Mouse (Mus musculus) E14TG2a.4 (cell line): ENCODE results near the gene Rinl.

ENCODE experiments used
- H3K27me3 ChIP-seq: 2 replicates; pipeline ENCODE4 v1.6.1; 2014; ENCODE audit warnings: low read length, control low read depth; ENCODE audit not compliant: insufficient read depth
- H3K36me3 ChIP-seq: 2 replicates; pipeline ENCODE4 v1.6.1; 2014; ENCODE audit warnings: low read length, control low read depth; ENCODE audit not compliant: insufficient read depth
- H3K4me1 ChIP-seq: replicated peaks from 2 replicates; pipeline ENCODE4 v1.6.1; 2014; ENCODE audit warnings: low read depth, low read length, control low read depth
- H3K4me3 ChIP-seq: replicated peaks from 2 replicates; pipeline ENCODE4 v1.5.1; 2014; ENCODE audit warnings: mild to moderate bottlenecking, low read length
- H3K9me3 ChIP-seq: 2 replicates; pipeline ENCODE4 v1.6.1; 2014; ENCODE audit warnings: low read length, control low read depth
- CTCF ChIP-seq: conservative IDR thresholded peaks from 2 replicates; pipeline ENCODE4 v1.5.1; 2014; ENCODE audit warnings: low read length
- NANOG ChIP-seq: IDR thresholded peaks from 2 replicates; pipeline ENCODE4 v1.6.1; 2014; ENCODE audit warnings: borderline replicate concordance, low read length, mixed read lengths
- POU5F1 ChIP-seq: IDR thresholded peaks from 2 replicates; pipeline ENCODE4 v1.6.1; 2014; ENCODE audit warnings: low read length, borderline replicate concordance

Gene Rinl

DNA sequence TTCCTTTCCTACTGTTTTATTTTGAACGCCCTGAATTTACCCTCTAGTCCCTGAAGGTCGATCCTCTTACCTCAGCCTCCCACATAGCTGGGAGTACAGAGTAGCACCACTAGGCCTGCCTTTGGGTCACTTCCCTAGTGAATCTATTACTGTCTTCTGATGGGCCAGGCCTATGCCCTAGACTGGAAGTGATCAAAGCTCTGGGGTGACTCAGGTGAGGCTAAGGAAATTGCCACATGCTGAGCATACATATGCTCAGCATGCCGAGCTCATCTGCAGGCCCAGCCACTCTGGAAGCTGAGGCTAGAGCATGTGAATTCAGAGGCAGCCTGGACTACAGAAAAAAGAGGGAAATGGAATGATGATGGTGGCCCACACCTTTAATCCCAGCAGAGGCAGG lies 15.6 kb upstream of the Rinl start:
- Histone ChIP-seq H3K27me3 (no peaks in the 10 kb centered on the region), H3K36me3 (peaks cover 4% of the 10 kb centered on the region; the same call in 1 of the 2 replicates), H3K4me3 (no peak overlapping the region), H3K4me1 (peaks cover 25% of the 10 kb centered on the region), H3K9me3 (no peaks in the 10 kb centered on the region)
- TF ChIP-seq CTCF = no peak
- TF ChIP-seq POU5F1 = no peak
- TF ChIP-seq NANOG = no peak

DNA sequence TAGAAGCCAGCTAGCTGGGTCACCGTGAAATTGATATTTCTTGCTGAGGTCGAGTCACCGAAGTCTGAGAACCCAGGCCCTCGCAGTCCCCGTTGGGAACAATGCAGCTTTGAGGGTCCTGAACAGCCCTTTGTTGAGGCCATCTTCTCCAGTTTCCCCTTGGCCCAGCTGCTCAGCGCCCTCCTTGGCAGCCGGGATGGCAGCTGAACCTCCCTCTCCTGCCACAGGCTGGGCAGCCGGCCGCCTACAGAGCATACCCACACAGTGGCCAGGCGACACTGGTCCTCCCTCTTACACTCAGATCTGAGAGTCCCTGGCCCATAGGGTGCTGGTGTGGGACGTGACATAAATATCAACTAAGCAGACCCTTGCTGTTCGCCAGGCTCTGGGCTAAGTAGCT lies 14.6 kb upstream of the Rinl start:
- H3K27me3 ChIP-seq = no peaks in the 10 kb centered on the region
- no peak for TF ChIP-seq NANOG

DNA sequence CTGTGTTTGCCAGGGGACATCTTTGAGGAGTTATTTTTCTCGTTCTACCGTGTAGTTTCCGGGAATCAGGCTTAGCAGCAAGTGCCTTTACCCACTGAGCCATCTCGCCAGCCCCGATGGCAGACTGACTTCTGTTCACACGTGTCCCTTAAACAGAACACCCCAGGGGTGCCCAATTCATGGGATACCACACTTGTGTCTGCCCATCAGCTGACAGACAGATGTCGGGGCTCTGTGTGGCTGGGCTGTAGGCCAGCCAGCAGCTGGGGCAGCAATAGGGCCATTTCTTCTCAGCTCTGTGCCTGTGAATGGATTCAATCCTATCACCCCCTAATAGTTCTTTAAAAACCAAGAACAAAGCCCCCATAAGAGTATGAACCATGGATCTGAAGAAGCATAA lies 13.6 kb upstream of the Rinl start:
- TF ChIP-seq CTCF (no peak), NANOG (no peak), POU5F1 (no peak)
- H3K4me3 ChIP-seq = no peak overlapping the region
- H3K4me1 ChIP-seq = peaks cover 32% of the 10 kb centered on the region
- no peaks in the 10 kb centered on the region for H3K9me3 ChIP-seq
- H3K36me3 ChIP-seq = peaks cover 4% of the 10 kb centered on the region; the same call in 1 of the 2 replicates
- no peaks in the 10 kb centered on the region for H3K27me3 ChIP-seq

More for the DNA sequence above, 14.6 kb upstream of the Rinl start:
- H3K4me3 ChIP-seq = no peak overlapping the region
- no peaks in the 10 kb centered on the region for H3K9me3 ChIP-seq
- H3K36me3 ChIP-seq = peaks cover 4% of the 10 kb centered on the region; the same call in 1 of the 2 replicates
- H3K4me1 ChIP-seq = peaks cover 32% of the 10 kb centered on the region

- Histone ChIP-seq H3K4me3 (0 out of 2 replicates have a peak overlapping the region, but pooled peaks have one; percentile 20), H3K36me3 (peaks cover 4% of the 10 kb centered on the region; the same call in 1 of the 2 replicates), H3K4me1 (peaks cover 45% of the 10 kb centered on the region), H3K9me3 (no peaks in the 10 kb centered on the region), H3K27me3 (no peaks in the 10 kb centered on the region)
- no peak for TF ChIP-seq NANOG
- no peak for TF ChIP-seq POU5F1
- no peak for TF ChIP-seq CTCF
Measured at GRCm38 (mm10) chr7:28778825-28779224, 9.9 kb upstream of the Rinl start.

GRCm38 (mm10) chr7:28780067-28780658 lies 8.6 kb upstream of the Rinl start:
- Histone ChIP-seq H3K27me3 (no peaks in the 10 kb centered on the region), H3K36me3 (peaks cover 4% of the 10 kb centered on the region; the same call in 1 of the 2 replicates), H3K9me3 (no peaks in the 10 kb centered on the region), H3K4me3 (0 out of 2 replicates have a peak overlapping the region, but pooled peaks have one; percentile 23), H3K4me1 (peaks cover 51% of the 10 kb centered on the region)
- TF ChIP-seq NANOG (no peak), POU5F1 (no peak), CTCF (peak; percentile 73)

DNA sequence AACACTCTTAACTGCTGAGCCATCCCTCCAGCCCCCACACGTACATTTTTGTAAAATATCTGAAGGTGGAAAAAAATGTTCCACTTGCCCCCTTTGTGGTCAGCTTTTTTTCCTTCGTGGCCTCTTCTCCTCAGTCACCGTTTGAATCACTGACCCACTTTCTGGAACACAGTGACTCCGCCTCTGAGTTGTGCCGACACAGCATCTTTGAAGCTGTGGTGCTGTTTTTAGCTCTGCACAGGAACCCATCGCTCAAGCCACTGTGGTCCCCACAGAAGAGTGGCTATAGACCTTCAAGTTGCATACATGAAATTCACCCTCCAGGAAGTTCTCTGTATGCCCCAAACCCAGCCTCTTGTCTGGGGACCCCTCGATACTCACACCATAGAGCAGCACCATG lies 7.9 kb upstream of the Rinl start:
- Histone ChIP-seq H3K4me1 (peaks cover 53% of the 10 kb centered on the region), H3K9me3 (no peaks in the 10 kb centered on the region), H3K36me3 (peaks cover 4% of the 10 kb centered on the region; the same call in 1 of the 2 replicates), H3K27me3 (no peaks in the 10 kb centered on the region), H3K4me3 (no peak overlapping the region)
- TF ChIP-seq NANOG = no peak
- TF ChIP-seq POU5F1 = no peak
- no peak for TF ChIP-seq CTCF

DNA sequence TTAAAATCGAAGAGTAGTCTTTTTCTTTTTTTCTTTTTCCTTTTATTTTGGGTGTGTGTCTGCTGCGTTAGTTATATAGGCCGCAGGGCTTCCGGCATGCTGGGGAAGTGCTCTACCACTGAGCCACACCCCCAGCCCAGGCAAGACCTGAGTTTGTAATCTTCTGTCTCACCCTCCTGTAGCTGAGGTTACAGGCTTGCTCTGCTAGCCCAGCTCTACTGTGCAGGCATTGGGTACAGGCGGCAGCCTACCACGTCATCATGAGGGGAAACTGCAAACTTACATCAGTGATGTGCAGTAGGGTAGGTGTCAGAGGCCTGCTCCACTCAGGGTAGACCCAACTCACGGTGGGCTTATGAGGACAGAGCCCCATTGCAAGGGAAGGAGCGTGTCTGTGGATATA lies 7.5 kb upstream of the Rinl start:
- TF ChIP-seq CTCF (no peak), NANOG (no peak), POU5F1 (no peak)
- Histone ChIP-seq H3K36me3 (peaks cover 4% of the 10 kb centered on the region; the same call in 1 of the 2 replicates), H3K4me1 (peaks cover 52% of the 10 kb centered on the region), H3K4me3 (no peak overlapping the region), H3K9me3 (no peaks in the 10 kb centered on the region), H3K27me3 (no peaks in the 10 kb centered on the region)

DNA sequence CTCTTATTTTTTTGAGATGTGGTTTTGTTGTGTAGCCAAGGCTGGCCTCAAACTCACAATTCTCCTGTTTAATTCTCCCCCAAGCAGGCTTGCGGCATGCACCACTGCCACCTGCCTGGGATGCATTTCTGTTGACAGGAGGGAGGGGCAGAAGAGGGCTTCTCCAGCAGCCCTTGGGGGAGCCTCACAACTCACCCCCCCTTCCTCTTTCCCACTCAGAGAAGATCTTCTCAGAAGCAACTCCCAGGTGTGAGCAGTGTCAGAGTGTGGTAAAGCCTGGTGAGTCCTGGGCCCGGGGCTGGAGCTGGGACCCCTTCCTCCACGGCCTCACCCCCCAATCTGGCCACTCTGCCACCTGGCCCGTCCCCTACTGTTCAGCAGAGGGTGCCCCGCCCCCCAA lies 3.6 kb upstream of the Rinl start:
- Histone ChIP-seq H3K36me3 (no peaks in the 10 kb centered on the region; the same call in 1 of the 2 replicates), H3K9me3 (no peaks in the 10 kb centered on the region), H3K27me3 (no peaks in the 10 kb centered on the region), H3K4me3 (no peak overlapping the region), H3K4me1 (peaks cover 58% of the 10 kb centered on the region)
- TF ChIP-seq NANOG (no peak), POU5F1 (no peak), CTCF (no peak)

- Histone ChIP-seq H3K36me3 (no peaks in the 10 kb centered on the region; the same call in 1 of the 2 replicates), H3K9me3 (no peaks in the 10 kb centered on the region), H3K4me1 (peaks cover 64% of the 10 kb centered on the region), H3K27me3 (no peaks in the 10 kb centered on the region), H3K4me3 (no peak overlapping the region)
- no peak for TF ChIP-seq POU5F1
- no peak for TF ChIP-seq NANOG
- TF ChIP-seq CTCF = no peak
Measured at GRCm38 (mm10) chr7:28787884-28788283, 885 bp upstream of the Rinl start.
